Mouse (Mus musculus) c-Kit-positive CD71-positive TER-119-positive erythroid progenitor cells, embryonic 14.5 days (primary cell): ENCODE data around the gene 1700057G04Rik.

Experiments
- DNase-seq: peaks from one replicate; pipeline ENCODE4 v3.0.0-alpha.2; 2013; ENCODE audit warnings: low spot score

1700057G04Rik gene

GRCm38 (mm10) chr9:92386871-92387270, 77.7 kb downstream of the 1700057G04Rik start:
- DNase-seq, result no peak

- DNase-seq, result no peak
These were observed 78.2 kb downstream of the 1700057G04Rik start for GRCm38 (mm10) chr9:92387404-92387803.

- no peak for DNase-seq
These were observed 93.5 kb downstream of the 1700057G04Rik start for GRCm38 (mm10) chr9:92402628-92403027.
